Mouse (Mus musculus) hindbrain, embryonic 12.5 days (tissue): Measurements from ENCODE around the gene Plekha7. TPM values are rescaled to one million over a fixed set of nuclear protein-coding genes. Genes with fewer than 3 reads are reported as not detected.

Source experiments
- ATAC-seq: fragments of 200-750 bp; cut with Nextera tagmentation; 2 replicates; pipeline ENCODE4 v1.8.0; 2017; ENCODE audit warnings: moderate TSS enrichment; ENCODE audit not compliant: low FRiP score
- H3K27ac ChIP-seq: fragments of 300-500 bp; sonication (generic); 2 replicates; pipeline ENCODE4 v1.5.1; 2016; ENCODE audit warnings: mild to moderate bottlenecking
- H3K27me3 ChIP-seq: fragments of 300-500 bp; sonication (generic); 2 replicates; pipeline ENCODE4 v1.6.1; 2016; ENCODE audit warnings: mild to moderate bottlenecking
- H3K36me3 ChIP-seq: fragments of 300-500 bp; sonication (generic); 2 replicates; pipeline ENCODE4 v1.6.1; 2016; ENCODE audit warnings: mild to moderate bottlenecking
- H3K4me1 ChIP-seq: fragments of 300-500 bp; sonication (generic); 2 replicates; pipeline ENCODE4 v1.6.1; 2016
- H3K4me2 ChIP-seq: fragments of 300-500 bp; sonication (generic); replicated peaks from 2 replicates; pipeline ENCODE4 v1.6.1; 2016; ENCODE audit warnings: mild to moderate bottlenecking
- H3K4me3 ChIP-seq: fragments of 300-500 bp; sonication (generic); 2 replicates; pipeline ENCODE4 v1.5.1; 2016; ENCODE audit warnings: mild to moderate bottlenecking
- H3K9ac ChIP-seq: fragments of 300-500 bp; sonication (generic); 2 replicates; pipeline ENCODE4 v1.6.1; 2016; ENCODE audit warnings: mild to moderate bottlenecking, moderate library complexity
- H3K9me3 ChIP-seq: fragments of 300-500 bp; sonication (generic); replicated peaks from 2 replicates; pipeline ENCODE4 v1.6.1; 2016; ENCODE audit warnings: mild to moderate bottlenecking
- WGBS: fragments of 180-500 bp; shearing (Covaris S2); methylation state at CpG from one replicate; pipeline ENCODE4 v1.1.7; 2016; 5-methylcytosine and 5-hydroxymethylcytosine counted together
- polyA plus RNA-seq: library from polyadenylated mRNA; unstranded; fragments of >200 nt; fragmentation: Nextera tagmentation; extraction: Ambion mirVana; gene quantifications from 2 replicates; pipeline ENCODE4 v1.2.1, GENCODE M21; 2016

Plekha7 gene
- polyA plus RNA-seq, 1 experiment from 2014 or later: 12.5 TPM

DNA sequence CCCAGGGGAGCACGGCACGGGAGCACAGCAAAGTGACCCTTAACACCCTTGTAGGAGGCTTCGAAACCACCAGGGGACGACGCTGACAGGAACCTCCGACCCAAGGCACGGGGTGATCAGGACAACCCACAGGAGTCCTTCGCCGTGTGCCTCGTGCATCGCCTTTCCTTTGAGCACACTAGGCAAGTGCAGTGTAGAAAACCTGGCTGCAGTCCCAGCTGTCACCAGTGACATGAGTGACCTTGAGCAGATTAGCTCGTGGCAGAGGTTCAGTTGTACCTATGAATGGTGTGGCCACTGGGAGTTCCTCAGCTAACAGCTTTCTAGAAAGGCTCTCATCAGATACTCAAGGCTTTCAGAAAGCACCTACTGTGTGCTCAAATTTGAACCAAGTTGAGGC lies 22.0 kb downstream of the Plekha7 start:
- Histone ChIP-seq H3K4me1 (peaks cover 36% of the 10 kb centered on the region), H3K4me3 (no peak overlapping the region), H3K36me3 (no peaks in the 10 kb centered on the region), H3K9ac (no peak overlapping the region), H3K27me3 (no peaks in the 10 kb centered on the region), H3K27ac (no peak overlapping the region), H3K9me3 (no peaks in the 10 kb centered on the region), H3K4me2 (no peak overlapping the region)
- 66% methylated on average over 12 of the region's 12 CpGs for WGBS
- ATAC-seq: no peak

DNA sequence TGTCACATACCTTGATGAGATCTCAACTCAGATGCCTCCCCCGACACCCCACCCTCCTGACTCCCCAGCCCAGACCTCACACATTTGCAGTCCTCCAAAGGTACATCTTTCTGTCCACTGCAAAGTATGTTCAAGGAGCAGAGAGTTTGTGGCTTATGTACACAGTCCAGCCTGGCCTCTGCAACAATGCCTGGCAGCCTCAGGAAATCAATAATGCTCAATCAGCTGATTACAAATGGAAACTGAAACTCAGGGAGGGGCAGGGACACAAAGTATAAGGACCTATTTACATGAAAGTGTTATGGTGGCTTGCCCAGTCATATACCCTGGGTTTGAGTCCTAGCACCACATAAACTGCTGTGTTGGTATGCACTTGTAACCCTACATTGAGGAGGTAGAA lies 23.0 kb downstream of the Plekha7 start:
- Histone ChIP-seq H3K4me2 (no peak overlapping the region), H3K4me3 (no peak overlapping the region), H3K27ac (no peak overlapping the region), H3K36me3 (no peaks in the 10 kb centered on the region), H3K27me3 (no peaks in the 10 kb centered on the region), H3K9ac (no peak overlapping the region), H3K4me1 (peaks cover 45% of the 10 kb centered on the region), H3K9me3 (no peaks in the 10 kb centered on the region)
- no peak for ATAC-seq
- WGBS: 78% methylated on average over 1 of the region's 1 CpGs

DNA sequence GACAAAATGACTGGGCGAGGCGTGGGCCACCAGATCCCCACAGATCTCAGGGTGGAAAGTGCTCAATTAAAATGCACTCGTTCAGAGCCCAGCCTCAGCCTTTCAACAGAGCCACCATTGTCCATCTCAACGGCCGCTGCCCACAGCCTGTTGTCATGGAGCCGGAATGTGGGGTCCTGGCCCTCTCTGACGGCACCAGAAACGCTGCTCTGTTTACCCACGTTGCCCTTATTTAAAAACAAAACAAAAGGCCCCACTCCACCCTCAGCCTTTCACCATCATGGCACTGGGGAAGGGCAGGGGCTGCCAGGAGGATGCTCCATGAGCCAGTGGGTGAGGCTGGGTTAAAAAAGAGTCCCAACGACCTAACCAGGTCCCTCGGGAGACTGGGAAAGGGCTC lies 25.4 kb downstream of the Plekha7 start:
- peak overlapping the region; percentile 15; the same call in 1 of the 2 replicates for H3K4me2 ChIP-seq
- no peak overlapping the region for H3K4me3 ChIP-seq
- no peaks in the 10 kb centered on the region for H3K36me3 ChIP-seq
- H3K27me3 ChIP-seq: no peaks in the 10 kb centered on the region
- peak overlapping the region; percentile 71 for H3K27ac ChIP-seq
- H3K9me3 ChIP-seq: no peaks in the 10 kb centered on the region
- peaks cover 61% of the 10 kb centered on the region for H3K4me1 ChIP-seq
- ATAC-seq: peak; percentile 79
- no peak overlapping the region for H3K9ac ChIP-seq
- 4% methylated on average over 11 of the region's 11 CpGs for WGBS

DNA sequence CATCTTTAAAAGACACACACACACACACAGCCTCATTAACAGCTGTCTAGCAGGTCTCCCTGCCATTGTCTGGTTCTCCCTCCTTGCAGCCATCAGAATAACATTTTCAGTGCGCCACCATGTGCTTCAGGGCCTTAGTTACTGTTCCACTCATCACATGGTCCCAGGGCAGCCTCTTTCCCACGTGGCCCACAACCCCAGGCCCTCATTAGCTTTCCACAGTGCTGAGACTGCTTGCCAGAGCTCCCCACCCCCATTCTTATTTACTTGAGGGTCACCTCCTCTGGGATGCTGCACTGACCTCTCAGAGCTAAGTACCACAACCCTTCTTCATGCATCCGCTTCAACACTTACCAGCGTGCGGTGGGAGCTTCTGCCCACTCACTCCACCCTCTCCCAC lies 28.1 kb downstream of the Plekha7 start:
- WGBS: 20% methylated on average over 5 of the region's 5 CpGs
- Histone ChIP-seq H3K9ac (0 out of 2 replicates have a peak overlapping the region, but pooled peaks have one; percentile 18), H3K4me3 (no peak overlapping the region), H3K9me3 (no peaks in the 10 kb centered on the region), H3K4me1 (peaks cover 53% of the 10 kb centered on the region), H3K36me3 (no peaks in the 10 kb centered on the region), H3K27ac (peak overlapping the region; percentile 44; the same call in 1 of the 2 replicates), H3K27me3 (no peaks in the 10 kb centered on the region), H3K4me2 (no peak overlapping the region)
- peak; percentile 57; the same call in 1 of the 2 replicates for ATAC-seq

DNA sequence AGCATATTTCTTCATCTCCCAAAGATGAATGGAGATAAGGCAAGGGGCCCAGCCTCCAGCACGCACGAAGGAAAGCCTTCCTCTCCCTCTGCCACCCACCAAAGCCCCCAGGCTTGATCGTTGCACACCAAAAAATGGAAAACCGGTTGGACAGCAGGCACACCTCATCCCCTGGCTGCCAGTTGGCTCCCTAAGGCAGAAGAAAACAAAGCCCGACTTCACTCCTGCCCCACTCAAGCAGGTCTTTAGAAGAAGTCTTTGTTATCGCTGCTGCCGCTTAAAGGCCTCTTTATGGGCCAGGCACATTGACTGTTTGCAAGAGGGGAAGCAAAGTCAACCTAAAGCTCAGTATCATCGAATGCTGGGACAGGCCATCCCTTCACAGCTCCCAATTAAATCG lies 29.9 kb downstream of the Plekha7 start:
- peaks cover 44% of the 10 kb centered on the region for H3K4me1 ChIP-seq
- no peak for ATAC-seq
- no peaks in the 10 kb centered on the region for H3K36me3 ChIP-seq
- 39% methylated on average over 9 of the region's 9 CpGs for WGBS
- H3K9ac ChIP-seq: no peak overlapping the region
- H3K27ac ChIP-seq: no peak overlapping the region
- no peaks in the 10 kb centered on the region for H3K9me3 ChIP-seq
- H3K4me3 ChIP-seq: no peak overlapping the region
- no peak overlapping the region for H3K4me2 ChIP-seq
- H3K27me3 ChIP-seq: no peaks in the 10 kb centered on the region

DNA sequence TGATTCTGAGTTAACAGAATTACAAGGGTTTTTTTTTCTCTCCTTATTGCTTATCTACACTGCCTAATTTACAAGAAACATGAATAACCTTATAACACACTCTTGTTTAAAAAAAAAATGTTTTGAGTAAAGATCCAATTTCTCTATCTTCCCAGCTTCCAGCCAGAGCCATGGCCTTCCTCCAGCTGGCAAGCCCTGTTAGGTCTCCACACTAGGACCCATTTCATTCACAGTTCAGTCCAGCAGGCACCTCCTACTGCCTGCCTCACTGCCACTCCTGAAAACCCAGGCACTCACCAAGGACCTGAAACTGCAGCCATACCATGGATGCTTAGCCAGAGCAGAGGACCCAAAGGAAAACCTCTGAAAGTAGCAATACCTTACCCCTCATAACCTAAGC lies 31.9 kb downstream of the Plekha7 start:
- peaks cover 27% of the 10 kb centered on the region for H3K4me1 ChIP-seq
- H3K27ac ChIP-seq: no peak overlapping the region
- H3K4me3 ChIP-seq: no peak overlapping the region
- H3K36me3 ChIP-seq: no peaks in the 10 kb centered on the region
- H3K27me3 ChIP-seq: no peaks in the 10 kb centered on the region
- no peak overlapping the region for H3K4me2 ChIP-seq
- no peak for ATAC-seq
- H3K9me3 ChIP-seq: no peaks in the 10 kb centered on the region
- H3K9ac ChIP-seq: no peak overlapping the region

DNA sequence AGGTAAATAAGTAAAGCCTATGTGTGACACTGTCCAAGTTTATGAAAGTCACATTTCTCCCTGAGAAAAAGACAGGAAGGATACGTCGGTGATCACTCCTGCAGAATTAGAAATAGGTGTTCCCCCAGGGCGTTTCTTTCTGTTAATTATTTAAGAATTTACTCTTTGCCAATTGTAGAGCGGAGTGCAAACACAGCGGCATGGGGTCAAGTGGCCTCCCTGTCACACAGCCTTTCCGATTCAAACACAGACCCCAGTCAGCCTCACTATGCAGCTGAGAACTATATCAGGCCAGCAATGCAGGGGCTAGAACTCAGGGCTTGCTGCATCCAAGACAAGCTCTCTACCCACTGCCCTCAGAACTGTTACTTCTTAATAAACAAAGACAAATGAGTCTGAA lies 35.1 kb downstream of the Plekha7 start:
- Histone ChIP-seq H3K4me1 (peaks cover 11% of the 10 kb centered on the region), H3K9ac (no peak overlapping the region), H3K4me2 (no peak overlapping the region), H3K36me3 (no peaks in the 10 kb centered on the region), H3K27me3 (no peaks in the 10 kb centered on the region), H3K4me3 (no peak overlapping the region), H3K9me3 (no peaks in the 10 kb centered on the region), H3K27ac (no peak overlapping the region)
- ATAC-seq: no peak
- 91% methylated on average over 6 of the region's 6 CpGs for WGBS

DNA sequence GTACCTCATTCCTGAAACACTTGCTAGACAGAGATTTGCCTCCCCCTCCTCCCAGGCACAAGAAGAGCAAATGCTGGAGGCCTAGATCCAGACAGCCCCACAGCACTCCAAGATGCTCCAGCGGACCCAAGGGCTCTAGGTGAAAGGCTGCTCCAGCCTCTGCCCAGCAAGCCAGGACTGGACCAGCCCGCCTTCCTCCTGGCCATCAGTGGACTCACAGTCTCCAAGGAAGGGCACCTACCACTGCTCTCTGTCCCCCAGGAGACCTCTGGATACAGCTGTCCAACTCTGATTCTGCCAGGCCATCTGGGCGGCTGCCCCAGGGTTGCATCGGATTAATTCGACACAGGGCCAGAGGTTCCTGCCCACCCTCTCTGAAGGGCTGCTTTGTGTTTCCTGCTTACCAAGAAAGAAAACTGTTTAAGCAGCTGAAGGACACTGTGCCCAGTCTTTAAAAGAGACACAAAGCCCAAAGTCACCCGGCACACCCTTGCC lies 38.6 kb downstream of the Plekha7 start:
- H3K9me3 ChIP-seq: no peaks in the 10 kb centered on the region
- H3K4me2 ChIP-seq: no peak overlapping the region
- no peak overlapping the region for H3K4me3 ChIP-seq
- H3K36me3 ChIP-seq: no peaks in the 10 kb centered on the region
- no peaks in the 10 kb centered on the region for H3K27me3 ChIP-seq
- no peak overlapping the region for H3K27ac ChIP-seq
- H3K4me1 ChIP-seq: peaks cover 9% of the 10 kb centered on the region
- no peak for ATAC-seq
- WGBS: 57% methylated on average over 6 of the region's 6 CpGs
- H3K9ac ChIP-seq: no peak overlapping the region

DNA sequence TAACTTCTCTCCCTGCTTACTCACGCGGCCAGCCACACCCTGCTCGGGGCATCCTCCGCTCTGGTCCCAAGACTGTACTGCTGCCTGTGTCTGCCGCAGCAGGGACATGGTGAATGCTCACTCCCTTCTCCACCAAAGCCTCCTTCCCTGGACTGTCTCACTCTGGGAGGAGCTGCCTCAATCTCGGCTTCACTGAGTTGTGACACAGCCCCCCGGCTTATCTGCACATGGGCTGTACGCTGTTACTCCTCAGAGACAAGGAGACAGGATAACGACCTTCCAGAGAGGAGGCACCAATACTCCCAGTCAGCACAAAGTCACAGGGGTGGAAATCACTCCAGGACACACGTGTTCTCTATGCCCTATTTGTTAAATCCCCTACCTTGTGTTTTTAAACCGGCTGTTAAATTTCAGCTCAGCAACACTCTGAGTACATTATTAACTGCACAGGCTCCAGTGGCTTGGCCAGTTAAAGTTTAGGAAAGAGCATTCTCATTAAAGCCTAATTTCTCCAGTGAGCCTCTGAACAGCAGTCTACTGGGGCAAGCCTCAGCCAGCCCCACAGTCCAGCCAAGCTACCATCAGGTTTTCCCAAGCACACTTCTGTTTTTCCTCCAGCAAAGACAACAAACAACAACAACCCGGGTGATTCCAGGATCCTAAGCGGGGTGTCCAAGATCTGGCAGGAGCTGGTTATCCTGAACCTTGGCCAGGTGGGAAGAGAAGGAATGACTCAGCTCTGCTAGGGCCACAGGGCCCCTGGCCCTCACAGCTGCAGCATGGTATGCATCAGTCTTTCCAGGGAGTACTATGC lies 39.9 kb downstream of the Plekha7 start:
- peaks cover 19% of the 10 kb centered on the region for H3K4me1 ChIP-seq
- H3K4me2 ChIP-seq: no peak overlapping the region
- H3K27me3 ChIP-seq: no peaks in the 10 kb centered on the region
- no peaks in the 10 kb centered on the region for H3K9me3 ChIP-seq
- no peak overlapping the region for H3K27ac ChIP-seq
- WGBS: 65% methylated on average over 13 of the region's 13 CpGs
- no peaks in the 10 kb centered on the region for H3K36me3 ChIP-seq
- no peak for ATAC-seq
- H3K4me3 ChIP-seq: no peak overlapping the region
- H3K9ac ChIP-seq: no peak overlapping the region

DNA sequence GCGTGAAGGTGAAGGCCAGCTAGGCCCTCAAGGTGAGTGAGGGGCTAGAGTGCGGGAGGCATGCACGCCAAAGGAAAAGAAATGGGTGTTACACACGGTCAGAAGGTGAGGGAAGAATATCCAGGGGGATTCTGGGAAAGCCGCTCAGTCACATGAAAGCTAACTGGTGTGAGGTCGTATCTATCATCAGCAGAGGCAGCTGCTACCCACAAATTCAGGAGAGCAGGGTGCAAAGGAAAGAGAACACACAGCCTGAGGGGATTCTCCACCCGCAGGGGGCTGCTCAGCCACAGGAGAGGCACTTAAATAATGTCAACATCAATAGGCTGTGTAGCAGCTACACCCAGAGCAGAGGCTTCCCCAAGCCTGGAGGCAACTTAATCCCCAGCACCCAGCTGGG lies 44.9 kb downstream of the Plekha7 start:
- H3K36me3 ChIP-seq: no peaks in the 10 kb centered on the region
- H3K4me3 ChIP-seq: no peak overlapping the region
- H3K27ac ChIP-seq: no peak overlapping the region
- peaks cover 22% of the 10 kb centered on the region for H3K4me1 ChIP-seq
- WGBS: 60% methylated on average over 7 of the region's 7 CpGs
- no peak overlapping the region for H3K4me2 ChIP-seq
- no peak overlapping the region for H3K9ac ChIP-seq
- H3K27me3 ChIP-seq: no peaks in the 10 kb centered on the region
- no peaks in the 10 kb centered on the region for H3K9me3 ChIP-seq
- ATAC-seq: no peak

DNA sequence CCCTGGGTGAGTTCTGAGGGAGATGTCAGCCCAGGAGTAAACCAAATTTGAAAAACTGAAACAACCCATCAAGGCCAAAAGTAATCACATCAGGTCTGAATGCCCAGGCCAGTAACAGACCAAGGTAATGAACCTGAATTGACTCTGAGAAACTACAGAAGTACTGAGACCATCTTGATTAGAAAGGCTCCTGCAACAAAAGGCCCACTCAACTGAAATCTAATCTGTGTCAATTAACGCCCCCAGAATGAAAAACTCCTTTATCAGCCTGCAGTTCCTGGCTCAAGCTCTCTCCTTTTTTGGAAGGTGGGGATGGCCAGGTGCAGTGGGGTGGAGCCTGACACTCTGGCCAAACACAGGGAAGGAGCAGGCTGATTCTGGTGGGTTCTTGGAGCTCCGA lies 45.7 kb downstream of the Plekha7 start:
- H3K27me3 ChIP-seq: no peaks in the 10 kb centered on the region
- H3K4me1 ChIP-seq: peaks cover 19% of the 10 kb centered on the region
- no peak overlapping the region for H3K4me2 ChIP-seq
- H3K4me3 ChIP-seq: no peak overlapping the region
- H3K27ac ChIP-seq: no peak overlapping the region
- no peak for ATAC-seq
- H3K9ac ChIP-seq: no peak overlapping the region
- H3K36me3 ChIP-seq: no peaks in the 10 kb centered on the region
- 22% methylated on average over 2 of the region's 2 CpGs for WGBS
- H3K9me3 ChIP-seq: no peaks in the 10 kb centered on the region

DNA sequence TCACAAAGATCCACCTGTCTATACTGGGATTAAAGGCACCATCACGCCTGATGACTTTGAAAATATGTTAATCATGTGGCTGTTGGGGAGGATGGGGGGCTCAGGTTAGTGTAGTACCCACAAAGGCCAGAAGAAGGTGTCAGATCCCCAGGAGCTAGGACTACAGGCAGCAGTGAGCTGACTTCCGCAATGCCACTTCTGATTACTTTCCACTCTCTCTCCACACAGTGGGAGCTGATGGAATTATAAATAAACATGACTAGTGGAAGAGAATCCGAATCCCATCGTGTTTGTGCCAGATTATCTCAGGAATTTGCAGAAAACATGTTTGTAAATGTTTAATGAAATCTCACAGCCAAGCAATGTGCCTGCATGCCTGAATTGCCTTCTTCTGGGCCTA lies 46.1 kb downstream of the Plekha7 start:
- no peak overlapping the region for H3K4me3 ChIP-seq
- 40% methylated on average over 4 of the region's 4 CpGs for WGBS
- no peak for ATAC-seq
- no peaks in the 10 kb centered on the region for H3K27me3 ChIP-seq
- no peak overlapping the region for H3K9ac ChIP-seq
- H3K9me3 ChIP-seq: no peaks in the 10 kb centered on the region
- peaks cover 19% of the 10 kb centered on the region for H3K4me1 ChIP-seq
- H3K27ac ChIP-seq: no peak overlapping the region
- H3K4me2 ChIP-seq: no peak overlapping the region
- H3K36me3 ChIP-seq: no peaks in the 10 kb centered on the region
